Mouse (Mus musculus) embryonic facial prominence, embryonic 15.5 days (tissue): ENCODE measurements around the gene Nhej1. TPM values are rescaled to one million over a fixed set of nuclear protein-coding genes. Genes with fewer than 3 reads are reported as not detected.

Experiments used
- ATAC-seq: fragments of 200-750 bp; cut with Nextera tagmentation; 2 replicates; pipeline ENCODE4 v1.8.0; 2017; ENCODE audit warnings: low read depth, moderate TSS enrichment; ENCODE audit not compliant: insufficient number of reproducible peaks, low FRiP score, low TSS enrichment
- H3K27ac ChIP-seq: fragments of 300-500 bp; sonication (generic); replicated peaks from 2 replicates; pipeline ENCODE4 v1.5.1; 2015; ENCODE audit warnings: mild to moderate bottlenecking, inconsistent platforms
- H3K27me3 ChIP-seq: fragments of 300-500 bp; sonication (generic); 2 replicates; pipeline ENCODE4 v1.6.1; 2015; ENCODE audit warnings: inconsistent platforms
- H3K36me3 ChIP-seq: fragments of 300-500 bp; sonication (generic); 2 replicates; pipeline ENCODE4 v1.6.1; 2015; ENCODE audit warnings: mild to moderate bottlenecking, inconsistent platforms
- H3K4me1 ChIP-seq: fragments of 300-500 bp; sonication (generic); 2 replicates; pipeline ENCODE4 v1.6.1; 2015; ENCODE audit warnings: inconsistent platforms
- H3K4me2 ChIP-seq: fragments of 300-500 bp; sonication (generic); replicated peaks from 2 replicates; pipeline ENCODE4 v1.6.1; 2015; ENCODE audit warnings: mild to moderate bottlenecking, inconsistent platforms
- H3K4me3 ChIP-seq: fragments of 300-500 bp; sonication (generic); replicated peaks from 2 replicates; pipeline ENCODE4 v1.5.1; 2015; ENCODE audit warnings: mild to moderate bottlenecking, inconsistent platforms
- H3K9ac ChIP-seq: fragments of 300-500 bp; sonication (generic); 2 replicates; pipeline ENCODE4 v1.6.1; 2015; ENCODE audit warnings: inconsistent platforms
- H3K9me3 ChIP-seq: fragments of 300-500 bp; sonication (generic); replicated peaks from 2 replicates; pipeline ENCODE4 v1.6.1; 2016; ENCODE audit warnings: inconsistent platforms
- WGBS: fragments of 180-500 bp; shearing (Covaris S2); methylation state at CpG from one replicate; pipeline ENCODE4 v1.1.7; 2015; 5-methylcytosine and 5-hydroxymethylcytosine counted together
- polyA plus RNA-seq: library from polyadenylated mRNA; unstranded; fragments of >200 nt; fragmentation: Nextera tagmentation; extraction: Ambion mirVana; gene quantifications from 2 replicates; pipeline ENCODE4 v1.2.1, GENCODE M21; 2015

Gene Nhej1
- polyA plus RNA-seq, 1 experiment from 2014 or later = 9.9 TPM

GRCm38 (mm10) chr1:74948784-74949665 is 176.0 kb downstream of the Nhej1 start:
- H3K4me2 ChIP-seq = no peak overlapping the region; the same call in 1 of the 2 replicates
- ATAC-seq = no peak
- H3K9ac ChIP-seq = no peak overlapping the region
- H3K27ac ChIP-seq = no peak overlapping the region
- WGBS = 4% methylated on average over 20 of the region's 20 CpGs
- no peaks in the 10 kb centered on the region for H3K9me3 ChIP-seq
- H3K27me3 ChIP-seq = peaks cover 92% of the 10 kb centered on the region
- H3K36me3 ChIP-seq = no peaks in the 10 kb centered on the region
- no peak overlapping the region for H3K4me3 ChIP-seq
- H3K4me1 ChIP-seq = peaks cover 35% of the 10 kb centered on the region

- Histone ChIP-seq H3K36me3 (no peaks in the 10 kb centered on the region), H3K27ac (no peak overlapping the region), H3K27me3 (peaks cover 85% of the 10 kb centered on the region), H3K4me3 (peak overlapping the region; percentile 26), H3K9me3 (no peaks in the 10 kb centered on the region), H3K4me1 (peaks cover 35% of the 10 kb centered on the region), H3K9ac (no peak overlapping the region), H3K4me2 (peak overlapping the region; percentile 44)
- 2% methylated on average over 41 of the region's 41 CpGs for WGBS
- ATAC-seq = no peak
These were observed 176.9 kb downstream of the Nhej1 start for GRCm38 (mm10) chr1:74947986-74948670.

GRCm38 (mm10) chr1:74941651-74942360 is 183.2 kb downstream of the Nhej1 start:
- Histone ChIP-seq H3K9me3 (no peaks in the 10 kb centered on the region), H3K27me3 (peaks cover 65% of the 10 kb centered on the region), H3K4me3 (no peak overlapping the region), H3K4me1 (no peaks in the 10 kb centered on the region), H3K27ac (no peak overlapping the region), H3K4me2 (no peak overlapping the region), H3K9ac (no peak overlapping the region), H3K36me3 (no peaks in the 10 kb centered on the region)
- no peak for ATAC-seq
- WGBS = 47% methylated on average over 12 of the region's 12 CpGs

GRCm38 (mm10) chr1:74939762-74940161 is 185.2 kb downstream of the Nhej1 start:
- WGBS = 2% methylated on average over 3 of the region's 3 CpGs
- Histone ChIP-seq H3K4me2 (no peak overlapping the region), H3K4me1 (no peaks in the 10 kb centered on the region), H3K27ac (no peak overlapping the region), H3K27me3 (peaks cover 58% of the 10 kb centered on the region), H3K4me3 (no peak overlapping the region), H3K9me3 (no peaks in the 10 kb centered on the region), H3K9ac (no peak overlapping the region), H3K36me3 (no peaks in the 10 kb centered on the region)
- no peak for ATAC-seq

DNA sequence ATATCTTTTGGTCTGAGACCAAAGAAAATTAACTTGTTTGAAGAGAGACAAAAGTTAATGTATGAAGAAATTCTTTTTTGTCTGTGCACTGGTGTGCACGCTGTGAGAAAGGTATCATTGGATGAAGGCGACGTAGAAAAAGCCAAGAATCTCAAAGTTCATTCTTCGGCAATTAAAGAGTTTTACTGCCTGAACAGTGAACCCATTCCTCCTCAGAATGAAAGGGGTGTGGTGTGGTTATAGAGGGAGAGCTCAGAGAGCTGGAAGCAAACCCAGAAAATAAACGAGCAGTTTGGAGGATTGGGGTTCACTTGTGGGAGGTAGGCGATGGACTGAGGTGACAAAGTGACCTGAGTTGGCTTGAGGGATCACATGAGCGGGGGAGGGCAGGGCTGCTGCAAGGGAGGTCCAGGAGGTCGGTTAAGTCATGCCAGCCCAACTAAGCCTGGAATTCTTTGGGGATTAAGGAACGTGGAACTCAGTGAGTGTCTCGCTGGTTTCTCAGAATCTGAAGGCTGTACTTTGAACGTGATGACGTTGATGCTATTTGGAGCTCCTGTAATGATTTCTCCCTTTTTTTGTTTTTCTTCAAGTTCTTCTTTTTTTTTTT is 188.7 kb downstream of the Nhej1 start:
- ATAC-seq = no peak
- H3K27me3 ChIP-seq = peaks cover 59% of the 10 kb centered on the region
- H3K9me3 ChIP-seq = no peaks in the 10 kb centered on the region
- no peak overlapping the region for H3K9ac ChIP-seq
- no peaks in the 10 kb centered on the region for H3K36me3 ChIP-seq
- no peak overlapping the region for H3K27ac ChIP-seq
- no peaks in the 10 kb centered on the region for H3K4me1 ChIP-seq
- H3K4me2 ChIP-seq = no peak overlapping the region
- WGBS = 45% methylated on average over 12 of the region's 12 CpGs
- H3K4me3 ChIP-seq = no peak overlapping the region

GRCm38 (mm10) chr1:74935402-74935801 is 189.6 kb downstream of the Nhej1 start, which contains the start of gene Cfap65:
TSS of gene Cfap65 (minus strand) at chr1:74935599.
- Histone ChIP-seq H3K4me2 (peak within 1 kb of the TSS; percentile 36), H3K4me1 (no peaks in the 10 kb centered on the region), H3K27ac (no peak within 1 kb of the TSS), H3K9me3 (no peaks in the 10 kb centered on the region), H3K4me3 (peak within 1 kb of the TSS; percentile 27), H3K36me3 (no peaks in the 10 kb centered on the region), H3K9ac (no peak within 1 kb of the TSS), H3K27me3 (peaks cover 51% of the 10 kb centered on the region)
- WGBS = 1% methylated on average over 18 of the region's 18 CpGs
- no peak for ATAC-seq

- ATAC-seq = no peak
- H3K4me3 ChIP-seq = no peak overlapping the region
- WGBS = 78% methylated on average over 9 of the region's 9 CpGs
- H3K4me1 ChIP-seq = no peaks in the 10 kb centered on the region
- no peak overlapping the region for H3K9ac ChIP-seq
- H3K4me2 ChIP-seq = no peak overlapping the region
- H3K27me3 ChIP-seq = peaks cover 41% of the 10 kb centered on the region
- H3K27ac ChIP-seq = no peak overlapping the region
- no peaks in the 10 kb centered on the region for H3K36me3 ChIP-seq
- no peaks in the 10 kb centered on the region for H3K9me3 ChIP-seq
These were observed 197.2 kb downstream of the Nhej1 start for GRCm38 (mm10) chr1:74927621-74928296.

DNA sequence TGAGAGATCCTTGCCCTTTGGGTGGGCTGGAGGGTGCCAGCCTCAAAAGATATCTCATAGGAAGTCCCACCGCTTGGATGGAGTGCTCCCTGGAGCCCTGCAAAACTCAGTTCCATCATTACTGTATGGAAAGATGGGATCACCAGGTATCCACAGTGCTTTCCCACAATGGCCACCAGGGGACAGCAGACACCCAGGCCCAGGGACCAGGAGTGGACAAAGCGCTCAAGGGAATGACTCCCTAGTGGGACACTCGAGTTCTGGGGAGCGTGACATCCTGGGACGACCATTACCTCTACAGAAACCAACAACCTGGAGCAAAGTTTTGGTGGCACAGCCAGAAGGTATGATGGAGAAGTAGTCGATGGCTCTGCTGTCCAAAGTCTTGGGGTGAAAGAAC is 198.3 kb downstream of the Nhej1 start:
- peaks cover 38% of the 10 kb centered on the region for H3K27me3 ChIP-seq
- 31% methylated on average over 6 of the region's 6 CpGs for WGBS
- H3K4me2 ChIP-seq = no peak overlapping the region
- H3K4me3 ChIP-seq = no peak overlapping the region
- ATAC-seq = no peak
- H3K9ac ChIP-seq = no peak overlapping the region
- no peaks in the 10 kb centered on the region for H3K36me3 ChIP-seq
- no peaks in the 10 kb centered on the region for H3K9me3 ChIP-seq
- H3K27ac ChIP-seq = no peak overlapping the region
- no peaks in the 10 kb centered on the region for H3K4me1 ChIP-seq

DNA sequence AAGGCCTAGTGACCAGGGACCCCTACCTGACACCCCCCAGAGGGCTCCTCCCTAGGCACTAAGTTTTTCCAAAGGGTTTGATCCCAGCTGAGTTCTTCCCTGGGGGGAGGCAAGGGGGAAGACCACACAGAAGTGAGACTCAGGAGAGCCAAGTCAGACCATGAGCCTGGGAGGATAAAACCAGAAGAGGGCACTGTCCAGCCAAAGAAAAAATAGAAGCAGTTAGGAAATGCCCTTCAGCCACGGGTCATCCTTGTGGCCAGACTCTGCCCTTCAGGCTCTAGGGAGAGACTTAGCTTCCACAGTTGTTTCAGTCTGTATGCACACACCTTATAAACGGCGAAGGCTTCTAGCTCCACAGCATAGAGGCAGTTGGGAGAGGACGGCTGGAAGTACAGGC is 200.5 kb downstream of the Nhej1 start:
- no peak overlapping the region for H3K4me3 ChIP-seq
- 55% methylated on average over 4 of the region's 4 CpGs for WGBS
- no peak overlapping the region for H3K4me2 ChIP-seq
- no peaks in the 10 kb centered on the region for H3K36me3 ChIP-seq
- no peak for ATAC-seq
- no peaks in the 10 kb centered on the region for H3K9me3 ChIP-seq
- H3K4me1 ChIP-seq = no peaks in the 10 kb centered on the region
- no peak overlapping the region for H3K27ac ChIP-seq
- H3K9ac ChIP-seq = no peak overlapping the region
- H3K27me3 ChIP-seq = peaks cover 34% of the 10 kb centered on the region
